Mouse (Mus musculus) brain, embryonic 14.5 days (tissue): ENCODE measurements at regions not wholly inside any gene's neighbourhood (a gene's known extent, or its start where the extent isn't known, plus 50 kb on each side); places are given as distances from the start of the nearest gene placed in this dataset.
A peak's percentile ranks its signal among the peaks of the same experiment; 100 is the strongest.

ENCODE experiments used
- DNase-seq: peaks from one replicate; pipeline ENCODE4 v3.0.0-alpha.2; 2011; ENCODE audit warnings: low read depth
- CTCF ChIP-seq: fragments of 200-500 bp; IDR thresholded peaks from 2 replicates; pipeline ENCODE4 v1.5.1; 2012; ENCODE audit warnings: inconsistent platforms, mild to moderate bottlenecking, moderate library complexity, borderline replicate concordance; ENCODE audit not compliant: insufficient read depth, insufficient read length; ENCODE audit errors: extremely low read depth
- POLR2A ChIP-seq: fragments of 200-500 bp; IDR thresholded peaks from 2 replicates; pipeline ENCODE4 v1.6.1; 2012; ENCODE audit warnings: mild to moderate bottlenecking, inconsistent platforms, borderline replicate concordance; ENCODE audit not compliant: poor library complexity, insufficient read depth, insufficient read length, severe bottlenecking; ENCODE audit errors: extremely low read depth

- peak; percentile 65 for DNase-seq
- TF ChIP-seq POLR2A (no peak), CTCF (no peak)
Observed at GRCm38 (mm10) chr14:59075845-59076745, 66.6 kb downstream of the 1700129C05Rik start.

GRCm38 (mm10) chr14:59072323-59073039 lies 70.2 kb downstream of the 1700129C05Rik start:
- DNase-seq, result peak; percentile 68
- TF ChIP-seq POLR2A (no peak), CTCF (no peak)

- TF ChIP-seq POLR2A (no peak), CTCF (no peak)
- peak; percentile 78 for DNase-seq
Observed at GRCm38 (mm10) chr14:59070056-59070455, 72.6 kb downstream of the 1700129C05Rik start.

GRCm38 (mm10) chr14:59066456-59067220 lies 76.1 kb downstream of the 1700129C05Rik start:
- peak; percentile 13 for DNase-seq
- TF ChIP-seq CTCF, result no peak
- no peak for TF ChIP-seq POLR2A

GRCm38 (mm10) chr14:59063221-59063620 lies 79.5 kb downstream of the 1700129C05Rik start:
- DNase-seq, result no peak
- TF ChIP-seq POLR2A (no peak), CTCF (no peak)

- no peak for DNase-seq
Observed at GRCm38 (mm10) chr14:59056832-59057231, 85.9 kb downstream of the 1700129C05Rik start.

GRCm38 (mm10) chr14:59055283-59055682 lies 87.4 kb downstream of the 1700129C05Rik start:
- no peak for TF ChIP-seq CTCF
- TF ChIP-seq POLR2A, result no peak
- no peak for DNase-seq

More at GRCm38 (mm10) chr14:59056832-59057231, 85.9 kb downstream of the 1700129C05Rik start:
- TF ChIP-seq CTCF, result no peak
- TF ChIP-seq POLR2A, result no peak

- no peak for TF ChIP-seq POLR2A
- no peak for TF ChIP-seq CTCF
- no peak for DNase-seq
Observed at GRCm38 (mm10) chr14:59052421-59052820, 90.3 kb downstream of the 1700129C05Rik start.

- DNase-seq, result no peak
- TF ChIP-seq CTCF (no peak), POLR2A (no peak)
Observed at GRCm38 (mm10) chr14:59051478-59051879, 91.2 kb downstream of the 1700129C05Rik start.

- TF ChIP-seq POLR2A, result no peak
- TF ChIP-seq CTCF, result no peak
- DNase-seq, result no peak
Observed at GRCm38 (mm10) chr14:59045687-59046086, 97.0 kb downstream of the 1700129C05Rik start.

GRCm38 (mm10) chr14:59045235-59045634 lies 97.5 kb downstream of the 1700129C05Rik start:
- no peak for DNase-seq
- TF ChIP-seq CTCF, result no peak
- TF ChIP-seq POLR2A, result no peak
